Mouse (Mus musculus): ENCODE measurements around the gene Manba.

DNA sequence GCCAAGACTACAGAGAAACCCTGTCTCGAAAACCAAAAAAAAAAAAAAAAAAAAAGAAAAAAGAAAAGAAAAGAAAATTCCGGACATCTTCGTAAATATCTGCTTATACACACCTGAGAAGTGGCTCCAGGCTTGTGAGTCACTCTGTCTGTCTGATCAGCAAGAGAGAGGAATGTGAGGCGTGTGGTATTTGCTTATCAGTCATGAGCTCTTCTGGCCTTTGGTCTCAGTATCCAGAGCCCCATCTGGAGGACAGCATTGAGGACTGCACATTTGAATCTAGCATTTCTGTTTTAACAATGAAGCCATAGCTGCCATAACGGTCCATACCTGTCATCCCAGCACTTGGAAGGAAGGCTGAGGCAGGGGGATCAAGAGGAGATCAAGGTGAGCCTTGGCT, 48.7 kb downstream of the Manba start:
- TF ChIP-seq CEBPB (IDR thresholded peaks at IDR 0.05; ENCODE audit: insufficient read depth, poor library complexity, severe bottlenecking) (no peak), TCF12 (IDR thresholded peaks at IDR 0.05; ENCODE audit: insufficient read depth, poor library complexity, severe bottlenecking) (no peak), POLR2A (IDR thresholded peaks at IDR 0.05; ENCODE audit: insufficient read length, low read depth) (no peak), MYOG (IDR thresholded peaks at IDR 0.05; ENCODE audit: control insufficient read depth in 1 of 3, insufficient read depth in 1 of 3, insufficient read length in 2 of 3, low read depth in 2 of 3) (no peak), MAX (IDR thresholded peaks at IDR 0.05; ENCODE audit: low read depth) (no peak), POLR2AphosphoS2 (IDR thresholded peaks at IDR 0.05; ENCODE audit: insufficient read length, low read depth) (no peak), USF1 (IDR thresholded peaks at IDR 0.05; ENCODE audit: low read depth) (no peak), MYOD1 (IDR thresholded peaks at IDR 0.05; ENCODE audit: control insufficient read depth in 1 of 3, insufficient read length in 2 of 3, low read depth in 2 of 3) (no peak), TCF3 (IDR thresholded peaks at IDR 0.05; ENCODE audit: insufficient read length, low read depth) (no peak)
